8 mouse cellular contexts compared by ENCODE assay signal in genomic region chr15:79322991-79323790, GRCm38 (mm10). TPM values are rescaled to one million over a fixed set of nuclear protein-coding genes. Genes with fewer than 3 reads are reported as not detected.
DNase-seq lines count a peak whose midpoint lies in the region; ATAC-seq lines count a peak whose summit lies in the region.

No protein-coding gene starts in this region.

- peak overlapping the region; percentile 48 for H3K9ac ChIP-seq in heart, embryonic 13.5 days

- 64% methylated on average over 6 of the region's 6 CpGs for WGBS in heart, embryonic 13.5 days
- WGBS in macrophage (ENCODE audit: missing documents), result 35% methylated on average over 6 of the region's 6 CpGs

- no peak overlapping the region for H3K4me3 ChIP-seq in heart, embryonic 13.5 days
- H3K4me3 ChIP-seq in macrophage (ENCODE audit: inconsistent target), result no peak overlapping the region

- H3K36me3 ChIP-seq in heart, embryonic 13.5 days, result no peaks in the 10 kb centered on the region
- H3K36me3 ChIP-seq in macrophage (ENCODE audit: inconsistent target), result no peaks in the 10 kb centered on the region

- H3K9me3 ChIP-seq in heart, embryonic 13.5 days, result no peaks in the 10 kb centered on the region

- peak overlapping the region; percentile 75 for H3K27ac ChIP-seq in heart, embryonic 13.5 days (replicated peaks)
- H3K27ac ChIP-seq in macrophage, result peak overlapping the region; percentile 59

- ATAC-seq in heart, embryonic 13.5 days (ENCODE audit: extremely low read depth, insufficient number of reproducible peaks, low FRiP score, low TSS enrichment), result no peak

- 0 out of 2 replicates have a peak overlapping the region, but pooled peaks have one; percentile 18 for H3K4me2 ChIP-seq in heart, embryonic 13.5 days

- H3K27me3 ChIP-seq in heart, embryonic 13.5 days (replicated peaks), result no peaks in the 10 kb centered on the region

- peaks cover 60% of the 10 kb centered on the region for H3K4me1 ChIP-seq in heart, embryonic 13.5 days

- H3K79me2 ChIP-seq in macrophage (ENCODE audit: inconsistent target), result no peaks in the 10 kb centered on the region

- DNase-seq in right cerebral cortex, postnatal 14 days, result peak; percentile 42
- DNase-seq in right cerebral cortex, adult 2 months (ENCODE audit: low spot score in 2 of 2), result no peak
- peak; percentile 84 for DNase-seq in adrenal gland, postnatal 36 days
- DNase-seq in kidney, postnatal 14 days, result peak; percentile 91
- DNase-seq in thymus, postnatal 14 days, result peak; percentile 84
- no peak for DNase-seq in layer of hippocampus, adult 9-10 months (ENCODE audit: low spot score)

RNA-seq across cellular contexts. Expression of gene Pla2g6, which starts 5.0 kb away (rescaled TPM):
- 10 to 100 TPM; 25.1 to 30.8 TPM for total RNA-seq in adrenal gland, postnatal 36 days (2021)
- 12.2 and 12.7 TPM in 2 replicates for polyA plus RNA-seq in heart, embryonic 13.5 days (2015; fragmentation: Nextera tagmentation; extraction: Ambion mirVana)
- 10 to 100 TPM in 25 of 26 experiments, 1 to 10 TPM in 1; 5.2 to 39.9 (median 23.9) TPM for total RNA-seq in macrophage (2018; cell fraction: chromatin; rRNA removed)
- 1 to 10 TPM; 2.4 to 5.7 (median 5.1) TPM for total RNA-seq in macrophage (2018; cell fraction: cytosol; rRNA removed)
- 10 to 100 TPM in 19 of 26 experiments, 1 to 10 TPM in 7; 6.0 to 24.3 (median 13.6) TPM for total RNA-seq in macrophage (2018; cell fraction: nucleus; rRNA removed)
- polyA plus RNA-seq in macrophage (2018), result 4.5 to 6.8 TPM (median 5.8 TPM) in 3 replicates

RNA-seq across cellular contexts. Expression of gene Maff, which starts 23.2 kb away (rescaled TPM):
- 10 to 100 TPM in 1 of 2 experiments, 1 to 10 TPM in 1; 6.3 to 19.1 TPM for total RNA-seq in adrenal gland, postnatal 36 days (2021)
- polyA plus RNA-seq in heart, embryonic 13.5 days (2015; fragmentation: Nextera tagmentation; extraction: Ambion mirVana), result 1.7 and 2.0 TPM in 2 replicates
- 100 to 1,000 TPM in 6 of 26 experiments, 10 to 100 TPM in 13, 1 to 10 TPM in 6, under 1 TPM in 1; 0.69 to 224 (median 51.8) TPM for total RNA-seq in macrophage (2018; cell fraction: chromatin; rRNA removed)
- total RNA-seq in macrophage (2018; cell fraction: cytosol; rRNA removed), result 100 to 1,000 TPM in 4 of 26 experiments, 10 to 100 TPM in 9, 1 to 10 TPM in 12, under 1 TPM in 1; 0.74 to 189 (median 14.3) TPM
- total RNA-seq in macrophage (2018; cell fraction: nucleus; rRNA removed), result 100 to 1,000 TPM in 10 of 26 experiments, 10 to 100 TPM in 10, 1 to 10 TPM in 4, under 1 TPM in 1, not detected in 1; 0.77 to 247 (median 56.4) TPM
- 0.80 to 4.1 TPM (median 1.8 TPM) in 3 replicates for polyA plus RNA-seq in macrophage (2018)

RNA-seq across cellular contexts. Expression of gene Baiap2l2, which starts 37.9 kb away (rescaled TPM):
- not detected for total RNA-seq in adrenal gland, postnatal 36 days (2021)
- polyA plus RNA-seq in heart, embryonic 13.5 days (2015; fragmentation: Nextera tagmentation; extraction: Ambion mirVana), result 10.6 and 12.4 TPM in 2 replicates
- not detected for total RNA-seq in macrophage (2018; cell fraction: chromatin; rRNA removed)
- total RNA-seq in macrophage (2018; cell fraction: cytosol; rRNA removed), result under 1 TPM in 1 of 26 experiments, not detected in 25; 0.14 TPM
- not detected for total RNA-seq in macrophage (2018; cell fraction: nucleus; rRNA removed)
- polyA plus RNA-seq in macrophage (2018), result not detected in 3 replicates

Comparison
In these comparisons a context has a peak if more than half of its experiments do, and no peak if none do; other contexts are left out.
1. DNase-seq: peak in right cerebral cortex, postnatal 14 days (single experiment), adrenal gland, postnatal 36 days (2 of 2), kidney, postnatal 14 days (single experiment) and thymus, postnatal 14 days (single experiment); none in right cerebral cortex, adult 2 months (0 of 2) and layer of hippocampus, adult 9-10 months (single experiment).
2. RNA of gene Baiap2l2, which starts 37.9 kb away (polyA plus RNA-seq): 10.6 to 12.4 TPM in heart, embryonic 13.5 days; not detected in macrophage; every median in the first group is over 10 times any median in the second.